In the genomic region with DNA sequence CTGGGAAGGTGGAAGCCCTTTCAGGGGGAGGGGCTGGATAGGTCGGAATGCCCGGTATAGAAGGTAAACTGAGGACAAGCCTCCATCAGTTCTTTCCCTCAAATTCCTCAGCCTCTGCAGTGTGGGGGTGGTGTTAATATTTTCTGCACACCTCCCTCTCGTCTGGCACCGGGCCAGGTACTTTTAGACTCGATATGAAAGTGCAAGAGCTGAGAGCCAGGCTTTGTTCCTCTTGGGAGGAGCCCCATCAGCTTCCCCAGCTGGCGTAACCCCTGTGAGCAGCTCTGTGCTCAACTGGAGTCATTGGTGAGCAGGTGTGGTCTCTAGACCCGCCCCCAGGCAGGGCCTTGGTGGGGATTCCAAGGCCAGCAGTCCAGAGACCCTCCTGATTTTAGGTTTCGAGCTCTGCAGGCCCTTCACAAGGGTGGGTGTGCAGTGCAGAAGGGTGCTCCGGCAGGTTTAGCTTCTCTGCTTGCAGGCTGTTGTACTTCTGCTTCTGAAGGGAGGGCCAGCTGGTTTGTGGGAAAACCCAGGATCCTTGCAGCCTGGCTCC, we compare ENCODE assay signal across 7 mouse cellular contexts. TPM values are rescaled to one million over a fixed set of nuclear protein-coding genes. Genes with fewer than 3 reads are reported as not detected.
DNase-seq lines count a peak whose midpoint lies in the region; ATAC-seq lines count a peak whose summit lies in the region.

No protein-coding gene starts in this region.

- H3K4me1 ChIP-seq in forebrain, embryonic 16.5 days (replicated peaks; ENCODE audit: control insufficient read depth, insufficient read depth, low read length): peaks cover 20% of the 10 kb centered on the region
- peaks cover 17% of the 10 kb centered on the region for H3K4me1 ChIP-seq in intestine, embryonic 15.5 days (replicated peaks)
- H3K4me1 ChIP-seq in limb, embryonic 11.5 days (ENCODE audit: control insufficient read depth, insufficient read depth, low read length): peaks cover 16% of the 10 kb centered on the region
- peaks cover 26% of the 10 kb centered on the region for H3K4me1 ChIP-seq in midbrain, embryonic 16.5 days (ENCODE audit: control insufficient read depth, insufficient read depth, low read length)

- H3K9ac ChIP-seq in forebrain, embryonic 16.5 days (replicated peaks; ENCODE audit: low read depth, low read length): no peak overlapping the region; the same call in 1 of the 2 replicates
- no peak overlapping the region for H3K9ac ChIP-seq in intestine, embryonic 15.5 days
- H3K9ac ChIP-seq in limb, embryonic 11.5 days (ENCODE audit: low read length): 0 out of 2 replicates have a peak overlapping the region, but pooled peaks have one; percentile 40
- H3K9ac ChIP-seq in midbrain, embryonic 16.5 days (ENCODE audit: low read depth, low read length): peak overlapping the region; percentile 43

- H3K36me3 ChIP-seq in forebrain, embryonic 16.5 days (ENCODE audit: control insufficient read depth, insufficient read depth): no peaks in the 10 kb centered on the region
- H3K36me3 ChIP-seq in intestine, embryonic 15.5 days: no peaks in the 10 kb centered on the region
- peaks cover 4% of the 10 kb centered on the region; the same call in 1 of the 2 replicates for H3K36me3 ChIP-seq in limb, embryonic 11.5 days (ENCODE audit: control insufficient read depth, insufficient read depth, low read length)
- peaks cover 8% of the 10 kb centered on the region for H3K36me3 ChIP-seq in midbrain, embryonic 16.5 days (ENCODE audit: control insufficient read depth, insufficient read depth, low read length)

- no peaks in the 10 kb centered on the region for H3K27me3 ChIP-seq in forebrain, embryonic 16.5 days (replicated peaks; ENCODE audit: control insufficient read depth, insufficient read depth, low read length)
- H3K27me3 ChIP-seq in intestine, embryonic 15.5 days (replicated peaks): no peaks in the 10 kb centered on the region
- H3K27me3 ChIP-seq in limb, embryonic 11.5 days (ENCODE audit: control insufficient read depth, insufficient read depth, low read length): no peaks in the 10 kb centered on the region
- no peaks in the 10 kb centered on the region for H3K27me3 ChIP-seq in midbrain, embryonic 16.5 days (ENCODE audit: control insufficient read depth, insufficient read depth, low read depth, low read length)

- no peaks in the 10 kb centered on the region for H3K9me3 ChIP-seq in forebrain, embryonic 16.5 days (ENCODE audit: control insufficient read depth, low read length)
- H3K9me3 ChIP-seq in intestine, embryonic 15.5 days: no peaks in the 10 kb centered on the region
- no peaks in the 10 kb centered on the region for H3K9me3 ChIP-seq in limb, embryonic 11.5 days (ENCODE audit: control insufficient read depth, low read length)
- no peaks in the 10 kb centered on the region for H3K9me3 ChIP-seq in midbrain, embryonic 16.5 days (replicated peaks; ENCODE audit: control insufficient read depth, low read length, poor library complexity, severe bottlenecking)

- H3K4me3 ChIP-seq in forebrain, embryonic 16.5 days (replicated peaks; ENCODE audit: low read length): no peak overlapping the region; the same call in 1 of the 2 replicates
- H3K4me3 ChIP-seq in intestine, embryonic 15.5 days (replicated peaks): 0 out of 2 replicates have a peak overlapping the region, but pooled peaks have one; percentile 2
- no peak overlapping the region for H3K4me3 ChIP-seq in limb, embryonic 11.5 days (ENCODE audit: low read depth, low read length)
- peak overlapping the region; percentile 26; the same call in 1 of the 2 replicates for H3K4me3 ChIP-seq in midbrain, embryonic 16.5 days (ENCODE audit: low read depth, low read length)

- ATAC-seq in CD4-positive, CD25-positive, alpha-beta regulatory T cell, adult 4 months: peak; percentile 84
- 0 out of 2 replicates have a peak, but pooled peaks have one; percentile 4 for ATAC-seq in forebrain, embryonic 16.5 days
- peak; percentile 82 for ATAC-seq in intestine, embryonic 15.5 days
- no peak for ATAC-seq in limb, embryonic 11.5 days (ENCODE audit: insufficient number of reproducible peaks, low FRiP score, low TSS enrichment, low read depth)
- ATAC-seq in midbrain, embryonic 16.5 days: no peak

- peak; percentile 63 for DNase-seq in R1 (ENCODE audit: low read depth, low spot score)
- DNase-seq in limb, embryonic 11.5 days (ENCODE audit: low spot score): no peak
- peak; percentile 84 for DNase-seq in telencephalon, adult 2 months (ENCODE audit: low read depth, low spot score)

- no peak overlapping the region for H3K27ac ChIP-seq in forebrain, embryonic 16.5 days (ENCODE audit: low read length)
- H3K27ac ChIP-seq in intestine, embryonic 15.5 days: peak overlapping the region; percentile 36
- H3K27ac ChIP-seq in limb, embryonic 11.5 days (replicated peaks; ENCODE audit: low read depth, low read length): no peak overlapping the region
- no peak overlapping the region for H3K27ac ChIP-seq in midbrain, embryonic 16.5 days (ENCODE audit: low read length)

- WGBS in forebrain, embryonic 16.5 days: 23% methylated on average over 9 of the region's 9 CpGs
- WGBS in intestine, embryonic 15.5 days: 26% methylated on average over 9 of the region's 9 CpGs
- 36% methylated on average over 9 of the region's 9 CpGs for WGBS in limb, embryonic 11.5 days
- 23% methylated on average over 9 of the region's 9 CpGs for WGBS in midbrain, embryonic 16.5 days

- peak overlapping the region; percentile 51 for H3K4me2 ChIP-seq in forebrain, embryonic 16.5 days (ENCODE audit: low read length)
- H3K4me2 ChIP-seq in intestine, embryonic 15.5 days (replicated peaks): peak overlapping the region; percentile 53
- H3K4me2 ChIP-seq in limb, embryonic 11.5 days (ENCODE audit: low read depth, severe bottlenecking): peak overlapping the region; percentile 27; the same call in 1 of the 2 replicates
- H3K4me2 ChIP-seq in midbrain, embryonic 16.5 days (ENCODE audit: low read length): peak overlapping the region; percentile 61

RNA-seq across cellular contexts. Expression of gene Scn2b, which starts 4.7 kb away (rescaled TPM):
- polyA plus RNA-seq in CD4-positive, CD25-positive, alpha-beta regulatory T cell, adult 4 months (2017; shearing (Covaris generic)): under 1 TPM; 0.30 to 0.39 TPM
- polyA plus RNA-seq in forebrain, embryonic 16.5 days (2015; fragmentation: Nextera tagmentation; extraction: Ambion mirVana): 5.7 and 6.9 TPM in 2 replicates
- 2.7 and 3.0 TPM in 2 replicates for polyA plus RNA-seq in intestine, embryonic 15.5 days (2015; fragmentation: Nextera tagmentation; extraction: Ambion mirVana)
- 8.0 and 9.3 TPM in 2 replicates for polyA plus RNA-seq in limb, embryonic 11.5 days (2014; fragmentation: Nextera tagmentation; extraction: Ambion mirVana)
- polyA plus RNA-seq in midbrain, embryonic 16.5 days (2015; fragmentation: Nextera tagmentation; extraction: Ambion mirVana): 10.0 and 11.3 TPM in 2 replicates

RNA-seq across cellular contexts. Expression of gene Scn4b, which starts 15.9 kb away (rescaled TPM):
- under 1 TPM in 1 of 2 experiments, not detected in 1; 0.07 TPM for polyA plus RNA-seq in CD4-positive, CD25-positive, alpha-beta regulatory T cell, adult 4 months (2017; shearing (Covaris generic))
- polyA plus RNA-seq in forebrain, embryonic 16.5 days (2015; fragmentation: Nextera tagmentation; extraction: Ambion mirVana): 0.24 and 0.27 TPM in 2 replicates
- 0.11 and 0.13 TPM in 2 replicates for polyA plus RNA-seq in intestine, embryonic 15.5 days (2015; fragmentation: Nextera tagmentation; extraction: Ambion mirVana)
- polyA plus RNA-seq in limb, embryonic 11.5 days (2014; fragmentation: Nextera tagmentation; extraction: Ambion mirVana): 0.24 and 0.35 TPM in 2 replicates
- polyA plus RNA-seq in midbrain, embryonic 16.5 days (2015; fragmentation: Nextera tagmentation; extraction: Ambion mirVana): 0.28 and 0.31 TPM in 2 replicates

RNA-seq across cellular contexts. Expression of gene Jaml, which starts 43.3 kb away (rescaled TPM):
- polyA plus RNA-seq in CD4-positive, CD25-positive, alpha-beta regulatory T cell, adult 4 months (2017; shearing (Covaris generic)): 1 to 10 TPM; 3.8 to 5.3 TPM
- 0.34 and 0.61 TPM in 2 replicates for polyA plus RNA-seq in forebrain, embryonic 16.5 days (2015; fragmentation: Nextera tagmentation; extraction: Ambion mirVana)
- 74.9 and 80.6 TPM in 2 replicates for polyA plus RNA-seq in intestine, embryonic 15.5 days (2015; fragmentation: Nextera tagmentation; extraction: Ambion mirVana)
- 2.1 and 2.6 TPM in 2 replicates for polyA plus RNA-seq in limb, embryonic 11.5 days (2014; fragmentation: Nextera tagmentation; extraction: Ambion mirVana)
- polyA plus RNA-seq in midbrain, embryonic 16.5 days (2015; fragmentation: Nextera tagmentation; extraction: Ambion mirVana): 0.29 and 0.32 TPM in 2 replicates

RNA-seq across cellular contexts. Expression of gene BC049352, which starts 59.5 kb away (rescaled TPM):
- 1 to 10 TPM; 2.5 to 3.2 TPM for polyA plus RNA-seq in CD4-positive, CD25-positive, alpha-beta regulatory T cell, adult 4 months (2017; shearing (Covaris generic))
- 0.14 and 0.38 TPM in 2 replicates for polyA plus RNA-seq in forebrain, embryonic 16.5 days (2015; fragmentation: Nextera tagmentation; extraction: Ambion mirVana)
- polyA plus RNA-seq in intestine, embryonic 15.5 days (2015; fragmentation: Nextera tagmentation; extraction: Ambion mirVana): 0.43 TPM in 1 of 2 replicates, not detected in the other
- polyA plus RNA-seq in limb, embryonic 11.5 days (2014; fragmentation: Nextera tagmentation; extraction: Ambion mirVana): not detected in 2 replicates
- 0.12 and 0.18 TPM in 2 replicates for polyA plus RNA-seq in midbrain, embryonic 16.5 days (2015; fragmentation: Nextera tagmentation; extraction: Ambion mirVana)

Comparison
In these comparisons a context has a peak if more than half of its experiments do, and no peak if none do; other contexts are left out.
1. ATAC-seq: peak in CD4-positive, CD25-positive, alpha-beta regulatory T cell, adult 4 months (single experiment), forebrain, embryonic 16.5 days (single experiment) and intestine, embryonic 15.5 days (single experiment); none in limb, embryonic 11.5 days (single experiment) and midbrain, embryonic 16.5 days (single experiment).
2. H3K4me3 ChIP-seq: peak in intestine, embryonic 15.5 days (single experiment) and midbrain, embryonic 16.5 days (single experiment); none in forebrain, embryonic 16.5 days (single experiment) and limb, embryonic 11.5 days (single experiment).
3. H3K9ac ChIP-seq: peak in limb, embryonic 11.5 days (single experiment) and midbrain, embryonic 16.5 days (single experiment); none in forebrain, embryonic 16.5 days (single experiment) and intestine, embryonic 15.5 days (single experiment).
4. RNA of gene Jaml, which starts 43.3 kb away (polyA plus RNA-seq): 74.9 to 80.6 TPM in intestine, embryonic 15.5 days; 3.8 to 5.3 TPM in CD4-positive, CD25-positive, alpha-beta regulatory T cell, adult 4 months, 2.1 to 2.6 TPM in limb, embryonic 11.5 days, 0.34 to 0.61 TPM in forebrain, embryonic 16.5 days and 0.29 to 0.32 TPM in midbrain, embryonic 16.5 days; every median in the first group is over 10 times any median in the second.
5. Peak in every context shown above with its lines, with median percentiles within 50 percentile points of each other: H3K4me2 ChIP-seq.